Comparison of ENCODE assay signal across 18 mouse cellular contexts in genomic region chr14:31170963-31171362, GRCm38 (mm10). TPM values are rescaled to one million over a fixed set of nuclear protein-coding genes. Genes with fewer than 3 reads are reported as not detected.
DNase-seq lines count a peak whose midpoint lies in the region; ATAC-seq lines count a peak whose summit lies in the region.
"Had no signal": no experiment of that assay in that cellular context is flagged by ENCODE, and none has a peak within 500 bp of the region (broad histone marks: within the 10 kb centered on the region; RNA-seq: fewer than 3 reads in every experiment).

No protein-coding gene starts in this region.

- no peak for ATAC-seq in hindbrain, embryonic 15.5 days (ENCODE audit: low FRiP score, low read depth)
- ATAC-seq in hindbrain, embryonic 11.5 days (ENCODE audit: low FRiP score), result no peak
- no peak for ATAC-seq in embryonic facial prominence, embryonic 13.5 days (ENCODE audit: insufficient number of reproducible peaks, insufficient read depth, low FRiP score, low TSS enrichment, low read depth)
- ATAC-seq in forebrain, embryonic 16.5 days, result no peak
- no peak for ATAC-seq in megakaryocyte-erythroid progenitor cell, adult 5-6 weeks (replicated peaks; ENCODE audit: low FRiP score, low TSS enrichment, poor library complexity, severe bottlenecking)
- ATAC-seq: intestine, postnatal 0 days had no signal

- DNase-seq in heart, adult 11 months, result peak; percentile 91
- DNase-seq in heart, adult 8-10 months (ENCODE audit: low spot score), result no peak
- DNase-seq in hindbrain, embryonic 11.5 days (ENCODE audit: low spot score), result no peak
- DNase-seq in left cerebral cortex, postnatal 10 days (ENCODE audit: extremely low spot score in 1 of 2, low spot score in 2 of 2), result no peak
- DNase-seq: gastrocnemius, postnatal 10 days; kidney, postnatal 25 days; lung, embryonic 14.5 days; right cerebral cortex, postnatal 25 days; spleen, adult 18-20 months had no signal

- no peak overlapping the region for H3K4me3 ChIP-seq in hindbrain, embryonic 15.5 days
- H3K4me3 ChIP-seq in hindbrain, embryonic 11.5 days (ENCODE audit: low read depth, low read length), result no peak overlapping the region
- no peak overlapping the region for H3K4me3 ChIP-seq in embryonic facial prominence, embryonic 13.5 days
- no peak overlapping the region for H3K4me3 ChIP-seq in forebrain, embryonic 16.5 days (replicated peaks; ENCODE audit: low read length)
- H3K4me3 ChIP-seq: erythroblast, embryonic 14.5 days; megakaryocyte, embryonic 14.5 days had no signal

- H3K27ac ChIP-seq in hindbrain, embryonic 15.5 days (replicated peaks), result 0 out of 2 replicates have a peak overlapping the region, but pooled peaks have one; percentile 6
- H3K27ac ChIP-seq in hindbrain, embryonic 11.5 days (ENCODE audit: low read depth, low read length), result no peak overlapping the region
- 0 out of 2 replicates have a peak overlapping the region, but pooled peaks have one; percentile 3 for H3K27ac ChIP-seq in embryonic facial prominence, embryonic 13.5 days
- H3K27ac ChIP-seq in forebrain, embryonic 16.5 days (ENCODE audit: low read length), result peak overlapping the region; percentile 24; the same call in 1 of the 2 replicates
- H3K27ac ChIP-seq: liver, embryonic 14.5 days had no signal

- no peaks in the 10 kb centered on the region for H3K9me3 ChIP-seq in hindbrain, embryonic 15.5 days
- H3K9me3 ChIP-seq in hindbrain, embryonic 11.5 days (ENCODE audit: control insufficient read depth, low read length), result no peaks in the 10 kb centered on the region
- H3K9me3 ChIP-seq in embryonic facial prominence, embryonic 13.5 days, result no peaks in the 10 kb centered on the region
- H3K9me3 ChIP-seq in forebrain, embryonic 16.5 days (ENCODE audit: control insufficient read depth, low read length), result no peaks in the 10 kb centered on the region
- H3K9me3 ChIP-seq: megakaryocyte, embryonic 14.5 days had no signal

- H3K36me3 ChIP-seq in hindbrain, embryonic 15.5 days, result peaks cover 56% of the 10 kb centered on the region
- H3K36me3 ChIP-seq in hindbrain, embryonic 11.5 days (ENCODE audit: control insufficient read depth, insufficient read depth, low read length), result peaks cover 40% of the 10 kb centered on the region
- H3K36me3 ChIP-seq in embryonic facial prominence, embryonic 13.5 days, result peaks cover 60% of the 10 kb centered on the region
- peaks cover 47% of the 10 kb centered on the region for H3K36me3 ChIP-seq in forebrain, embryonic 16.5 days (ENCODE audit: control insufficient read depth, insufficient read depth)

- peaks cover 13% of the 10 kb centered on the region for H3K4me1 ChIP-seq in hindbrain, embryonic 15.5 days (replicated peaks)
- H3K4me1 ChIP-seq in hindbrain, embryonic 11.5 days (replicated peaks; ENCODE audit: control insufficient read depth, insufficient read depth, low read length), result no peaks in the 10 kb centered on the region
- peaks cover 10% of the 10 kb centered on the region; the same call in 1 of the 2 replicates for H3K4me1 ChIP-seq in embryonic facial prominence, embryonic 13.5 days
- H3K4me1 ChIP-seq in forebrain, embryonic 16.5 days (replicated peaks; ENCODE audit: control insufficient read depth, insufficient read depth, low read length), result peaks cover 4% of the 10 kb centered on the region

- intact Hi-C loops in left cerebral cortex, postnatal 10 days (cut with DNase I), result no loop called here

- no peaks in the 10 kb centered on the region for H3K27me3 ChIP-seq in hindbrain, embryonic 15.5 days
- H3K27me3 ChIP-seq in hindbrain, embryonic 11.5 days (ENCODE audit: control insufficient read depth, insufficient read depth, low read length), result no peaks in the 10 kb centered on the region
- H3K27me3 ChIP-seq in embryonic facial prominence, embryonic 13.5 days, result no peaks in the 10 kb centered on the region
- no peaks in the 10 kb centered on the region for H3K27me3 ChIP-seq in forebrain, embryonic 16.5 days (replicated peaks; ENCODE audit: control insufficient read depth, insufficient read depth, low read length)

- H3K9ac ChIP-seq in hindbrain, embryonic 15.5 days, result no peak overlapping the region
- no peak overlapping the region for H3K9ac ChIP-seq in hindbrain, embryonic 11.5 days (ENCODE audit: low read depth, low read length)
- no peak overlapping the region for H3K9ac ChIP-seq in embryonic facial prominence, embryonic 13.5 days
- H3K9ac ChIP-seq in forebrain, embryonic 16.5 days (replicated peaks; ENCODE audit: low read depth, low read length), result no peak overlapping the region
- H3K9ac ChIP-seq: liver, embryonic 14.5 days; lung, embryonic 14.5 days had no signal

- H3K4me2 ChIP-seq in hindbrain, embryonic 15.5 days, result no peak overlapping the region
- no peak overlapping the region for H3K4me2 ChIP-seq in hindbrain, embryonic 11.5 days (replicated peaks; ENCODE audit: low read depth, low read length)
- H3K4me2 ChIP-seq in embryonic facial prominence, embryonic 13.5 days, result no peak overlapping the region
- no peak overlapping the region for H3K4me2 ChIP-seq in forebrain, embryonic 16.5 days (ENCODE audit: low read length)
- H3K4me2 ChIP-seq: lung, embryonic 14.5 days had no signal

- 75% methylated on average over 13 of the region's 13 CpGs for WGBS in hindbrain, embryonic 15.5 days
- 88% methylated on average over 13 of the region's 13 CpGs for WGBS in hindbrain, embryonic 11.5 days
- 90% methylated on average over 13 of the region's 13 CpGs for WGBS in embryonic facial prominence, embryonic 13.5 days
- 84% methylated on average over 13 of the region's 13 CpGs for WGBS in forebrain, embryonic 16.5 days

RNA-seq across cellular contexts. Expression of gene Stab1, which starts 2.5 kb away (rescaled TPM):
- total RNA-seq in heart, adult 8-10 months (2022), result 10 to 100 TPM; 50.1 to 64.3 (median 57.1) TPM
- 20.9 and 22.4 TPM in 2 replicates for polyA plus RNA-seq in hindbrain, embryonic 15.5 days (2015; fragmentation: Nextera tagmentation; extraction: Ambion mirVana)
- 23.5 and 25.5 TPM in 2 replicates for polyA plus RNA-seq in hindbrain, embryonic 11.5 days (2014; fragmentation: Nextera tagmentation; extraction: Ambion mirVana)
- polyA plus RNA-seq in embryonic facial prominence, embryonic 13.5 days (2015; fragmentation: Nextera tagmentation; extraction: Ambion mirVana), result 27.5 and 34.5 TPM in 2 replicates
- polyA plus RNA-seq in forebrain, embryonic 16.5 days (2015; fragmentation: Nextera tagmentation; extraction: Ambion mirVana), result 13.0 and 13.9 TPM in 2 replicates
- total RNA-seq in megakaryocyte-erythroid progenitor cell, adult 5-6 weeks (2014; fragmentation: Nextera tagmentation), result 0.20 and 0.37 TPM in 2 replicates
- total RNA-seq in megakaryocyte-erythroid progenitor cell, adult 5-6 weeks (2017), result not detected in 2 replicates
- 10 to 100 TPM; 24.3 to 29.6 TPM for total RNA-seq in left cerebral cortex, postnatal 10 days (2021)
- total RNA-seq: granulocyte monocyte progenitor cell, adult 5-6 weeks had no signal

RNA-seq across cellular contexts. Expression of gene Tnnc1, which starts 37.1 kb away (rescaled TPM):
- total RNA-seq in heart, adult 8-10 months (2022), result 1,000 to 10,000 TPM; 5,856 to 6,611 (median 6,322) TPM
- polyA plus RNA-seq in hindbrain, embryonic 15.5 days (2015; fragmentation: Nextera tagmentation; extraction: Ambion mirVana), result 3.5 and 4.0 TPM in 2 replicates
- 8.9 and 17.2 TPM in 2 replicates for polyA plus RNA-seq in hindbrain, embryonic 11.5 days (2014; fragmentation: Nextera tagmentation; extraction: Ambion mirVana)
- polyA plus RNA-seq in embryonic facial prominence, embryonic 13.5 days (2015; fragmentation: Nextera tagmentation; extraction: Ambion mirVana), result 34.6 and 38.8 TPM in 2 replicates
- 1.5 and 2.5 TPM in 2 replicates for polyA plus RNA-seq in forebrain, embryonic 16.5 days (2015; fragmentation: Nextera tagmentation; extraction: Ambion mirVana)
- 1.8 TPM in 1 of 2 replicates, not detected in the other for total RNA-seq in megakaryocyte-erythroid progenitor cell, adult 5-6 weeks (2014; fragmentation: Nextera tagmentation)
- total RNA-seq in megakaryocyte-erythroid progenitor cell, adult 5-6 weeks (2017), result not detected in 2 replicates
- total RNA-seq in left cerebral cortex, postnatal 10 days (2021), result 1 to 10 TPM; 2.9 to 3.7 TPM

RNA-seq across cellular contexts. Expression of gene Nt5dc2, which starts 40.1 kb away (rescaled TPM):
- 10 to 100 TPM; 20.2 to 21.7 (median 21.0) TPM for total RNA-seq in heart, adult 8-10 months (2022)
- 269 and 270 TPM in 2 replicates for polyA plus RNA-seq in hindbrain, embryonic 15.5 days (2015; fragmentation: Nextera tagmentation; extraction: Ambion mirVana)
- polyA plus RNA-seq in hindbrain, embryonic 11.5 days (2014; fragmentation: Nextera tagmentation; extraction: Ambion mirVana), result 458 and 483 TPM in 2 replicates
- 298 and 330 TPM in 2 replicates for polyA plus RNA-seq in embryonic facial prominence, embryonic 13.5 days (2015; fragmentation: Nextera tagmentation; extraction: Ambion mirVana)
- 146 and 165 TPM in 2 replicates for polyA plus RNA-seq in forebrain, embryonic 16.5 days (2015; fragmentation: Nextera tagmentation; extraction: Ambion mirVana)
- 82.3 and 91.5 TPM in 2 replicates for total RNA-seq in megakaryocyte-erythroid progenitor cell, adult 5-6 weeks (2014; fragmentation: Nextera tagmentation)
- 49.2 and 87.0 TPM in 2 replicates for total RNA-seq in megakaryocyte-erythroid progenitor cell, adult 5-6 weeks (2017)
- 1 to 10 TPM; 6.6 to 8.5 TPM for total RNA-seq in left cerebral cortex, postnatal 10 days (2021)

RNA-seq across cellular contexts. Expression of gene Smim4, which starts 42.2 kb away (rescaled TPM):
- total RNA-seq in heart, adult 8-10 months (2022), result 10 to 100 TPM; 63.7 to 95.7 (median 81.8) TPM
- 59.3 and 61.1 TPM in 2 replicates for polyA plus RNA-seq in hindbrain, embryonic 15.5 days (2015; fragmentation: Nextera tagmentation; extraction: Ambion mirVana)
- 58.7 and 65.0 TPM in 2 replicates for polyA plus RNA-seq in hindbrain, embryonic 11.5 days (2014; fragmentation: Nextera tagmentation; extraction: Ambion mirVana)
- polyA plus RNA-seq in embryonic facial prominence, embryonic 13.5 days (2015; fragmentation: Nextera tagmentation; extraction: Ambion mirVana), result 72.6 and 80.7 TPM in 2 replicates
- 62.7 and 64.1 TPM in 2 replicates for polyA plus RNA-seq in forebrain, embryonic 16.5 days (2015; fragmentation: Nextera tagmentation; extraction: Ambion mirVana)
- 161 and 205 TPM in 2 replicates for total RNA-seq in megakaryocyte-erythroid progenitor cell, adult 5-6 weeks (2014; fragmentation: Nextera tagmentation)
- total RNA-seq in megakaryocyte-erythroid progenitor cell, adult 5-6 weeks (2017), result 56.2 and 61.8 TPM in 2 replicates
- total RNA-seq in left cerebral cortex, postnatal 10 days (2021), result 10 to 100 TPM; 22.9 to 24.9 TPM

RNA-seq across cellular contexts. Expression of gene Nisch, which starts 45.8 kb away (rescaled TPM):
- 100 to 1,000 TPM; 129 to 142 (median 131) TPM for total RNA-seq in heart, adult 8-10 months (2022)
- 365 and 382 TPM in 2 replicates for polyA plus RNA-seq in hindbrain, embryonic 15.5 days (2015; fragmentation: Nextera tagmentation; extraction: Ambion mirVana)
- 251 and 305 TPM in 2 replicates for polyA plus RNA-seq in hindbrain, embryonic 11.5 days (2014; fragmentation: Nextera tagmentation; extraction: Ambion mirVana)
- 415 and 428 TPM in 2 replicates for polyA plus RNA-seq in embryonic facial prominence, embryonic 13.5 days (2015; fragmentation: Nextera tagmentation; extraction: Ambion mirVana)
- 359 and 389 TPM in 2 replicates for polyA plus RNA-seq in forebrain, embryonic 16.5 days (2015; fragmentation: Nextera tagmentation; extraction: Ambion mirVana)
- total RNA-seq in megakaryocyte-erythroid progenitor cell, adult 5-6 weeks (2014; fragmentation: Nextera tagmentation), result 144 and 164 TPM in 2 replicates
- 67.7 and 77.9 TPM in 2 replicates for total RNA-seq in megakaryocyte-erythroid progenitor cell, adult 5-6 weeks (2017)
- total RNA-seq in left cerebral cortex, postnatal 10 days (2021), result 100 to 1,000 TPM; 412 to 432 TPM
